Mouse (Mus musculus) adipocyte (in vitro differentiated cells): ENCODE measurements around the gene Lefty2.
"Not testable (repeated sequence)": the region's sequence is repeated elsewhere in the genome, so short reads cannot be mapped to it uniquely, and the experiment has no call there.

Source experiments
- DNase-seq: peaks from one replicate; pipeline ENCODE4 v3.0.0-alpha.2; 2016; ENCODE audit warnings: low spot score

Gene Lefty2

DNA sequence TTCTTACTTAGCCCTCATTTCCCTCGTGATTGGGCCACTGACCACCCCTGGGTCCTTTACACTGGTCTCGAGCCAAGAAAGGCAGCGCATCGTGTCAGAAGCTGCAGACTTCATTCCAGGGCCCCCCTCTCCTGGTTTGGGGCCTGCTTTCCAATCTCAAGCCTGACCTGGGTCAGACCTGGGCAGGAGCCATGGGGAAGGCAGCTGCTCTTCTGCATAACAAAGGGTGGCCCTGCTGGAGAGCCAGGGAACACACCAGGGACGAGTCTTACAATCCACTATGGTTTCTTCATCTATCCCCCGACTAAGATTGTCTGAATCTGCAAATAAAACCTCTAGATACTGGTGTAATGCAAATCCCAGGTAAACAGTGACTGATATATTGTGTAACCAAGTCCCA, 40.8 kb downstream of the Lefty2 start:
- DNase-seq: no peak

DNA sequence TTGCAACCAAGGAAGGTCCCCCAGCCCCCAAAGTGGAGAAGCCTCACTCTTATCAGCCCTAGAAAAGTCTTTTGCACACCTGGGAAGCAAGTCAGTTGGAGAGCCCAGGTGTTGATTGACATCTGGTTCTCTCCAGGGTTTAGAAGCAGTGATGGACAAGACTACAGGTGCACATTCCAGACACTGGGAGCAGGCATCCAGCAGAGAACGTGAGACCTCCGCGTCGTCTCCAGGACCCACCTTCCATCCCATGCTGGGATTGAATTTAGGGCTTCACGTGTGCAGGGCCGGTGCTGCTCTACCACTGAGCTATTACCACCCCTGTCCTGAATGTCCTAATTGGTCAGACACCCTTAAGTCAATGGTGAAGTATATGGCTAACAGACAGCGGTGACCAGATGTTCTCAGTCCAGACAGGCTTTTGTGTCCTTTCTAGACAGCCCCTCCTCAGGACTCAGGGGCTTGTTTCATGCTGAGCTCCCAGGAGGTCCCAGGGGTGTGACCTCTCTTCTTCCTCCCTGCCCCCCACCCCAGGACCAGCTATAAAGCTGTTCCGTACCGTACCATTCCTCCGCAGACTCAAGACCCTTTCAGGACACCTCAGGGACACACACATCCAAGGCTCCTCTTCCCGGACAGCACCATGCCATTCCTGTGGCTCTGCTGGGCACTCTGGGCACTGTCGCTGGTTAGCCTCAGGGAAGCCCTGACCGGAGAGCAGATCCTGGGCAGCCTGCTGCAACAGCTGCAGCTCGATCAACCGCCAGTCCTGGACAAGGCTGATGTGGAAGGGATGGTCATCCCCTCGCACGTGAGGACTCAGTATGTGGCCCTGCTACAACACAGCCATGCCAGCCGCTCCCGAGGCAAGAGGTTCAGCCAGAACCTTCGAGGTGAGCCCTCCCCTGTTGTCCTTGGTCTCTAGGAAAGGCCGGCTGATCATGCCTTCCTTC, 41.8 kb downstream of the Lefty2 start, which contains the start of gene Lefty1:
Lefty1 (plus strand) TSS at position 556 of the 953 bp plus-strand sequence.
- DNase-seq: no peak

- DNase-seq: not testable (repeated sequence)
Measured at GRCm38 (mm10) chr1:180936610-180937398, 43.9 kb downstream of the Lefty2 start.

GRCm38 (mm10) chr1:180937631-180938030, 44.7 kb downstream of the Lefty2 start:
- DNase-seq: not testable (repeated sequence)

GRCm38 (mm10) chr1:180938781-180939180, 45.9 kb downstream of the Lefty2 start:
- not testable (repeated sequence) for DNase-seq

DNA sequence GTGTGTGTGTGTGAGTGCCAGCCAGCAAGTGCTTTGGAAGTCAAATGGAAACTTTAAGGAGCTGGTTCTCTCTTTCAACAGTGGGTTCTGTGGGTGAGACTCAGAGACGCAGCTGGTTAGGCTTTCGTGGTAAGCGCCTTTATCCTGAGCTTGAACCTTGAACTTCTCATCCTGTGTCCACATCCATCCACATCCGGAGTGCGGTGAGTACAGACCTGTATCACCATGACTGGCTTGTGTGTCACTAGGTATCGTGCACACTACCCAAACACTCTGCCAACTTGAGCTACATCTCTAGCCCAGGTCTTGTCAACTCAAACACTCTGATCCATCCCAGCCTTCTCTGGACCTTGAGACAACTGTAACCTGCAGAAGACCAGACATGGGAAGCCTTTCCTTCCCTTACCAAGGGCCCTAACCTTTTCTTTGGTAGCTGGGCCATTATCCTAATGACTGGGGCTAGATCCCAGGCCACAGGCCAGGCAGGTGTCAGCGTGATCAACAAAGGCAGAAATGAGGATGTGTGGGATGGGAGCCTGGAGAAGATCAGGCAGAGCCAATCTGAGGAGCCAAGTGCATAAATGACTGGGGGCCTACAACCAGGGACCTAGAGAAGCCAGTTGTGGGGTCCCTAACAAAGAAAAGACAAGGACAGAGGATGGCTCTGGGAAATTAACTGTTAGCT, 48.0 kb downstream of the Lefty2 start:
- DNase-seq: no peak

GRCm38 (mm10) chr1:180941726-180942125, 48.8 kb downstream of the Lefty2 start:
- peak; percentile 40 for DNase-seq

- peak; percentile 79 for DNase-seq
Measured at GRCm38 (mm10) chr1:180942166-180943031, 49.5 kb downstream of the Lefty2 start, which contains the start of gene Tmem63a. Gene Tmem63a, plus strand, starts transcription at chr1:180942344.

DNA sequence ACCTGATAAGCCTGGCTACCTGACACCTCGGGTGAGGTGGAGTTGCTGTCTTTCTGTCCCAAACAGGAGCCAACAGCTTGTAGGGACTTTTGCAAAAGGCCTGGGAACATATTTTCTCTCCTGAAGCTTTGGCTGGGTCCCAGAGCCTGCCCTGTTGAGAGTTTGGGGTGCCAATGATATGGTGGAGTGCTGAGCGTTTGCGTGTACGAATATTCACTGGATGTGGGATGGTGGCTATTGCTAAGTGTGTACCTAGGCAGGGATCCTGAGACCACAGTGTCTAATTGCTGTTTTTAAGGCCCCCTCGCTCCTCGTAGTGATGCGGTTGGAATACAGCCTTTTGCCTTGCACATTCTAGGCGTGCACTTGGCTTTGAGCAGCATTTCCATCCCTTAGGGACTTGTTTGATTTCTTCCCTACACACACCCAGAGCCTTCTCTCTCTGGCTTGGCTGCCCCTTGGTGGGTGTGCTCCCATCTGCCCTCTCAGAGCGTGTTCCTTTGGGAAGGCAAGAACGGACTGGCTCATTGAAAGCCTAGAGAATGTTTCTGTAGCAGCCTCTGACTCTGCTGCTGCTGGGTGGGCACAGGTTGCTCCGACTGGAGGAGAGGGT, 50.2 kb downstream of the Lefty2 start:
- DNase-seq: peak; percentile 13

GRCm38 (mm10) chr1:180943896-180944295, 51.0 kb downstream of the Lefty2 start:
- DNase-seq: peak; percentile 13

GRCm38 (mm10) chr1:180944553-180944952, 51.6 kb downstream of the Lefty2 start:
- peak; percentile 60 for DNase-seq

DNA sequence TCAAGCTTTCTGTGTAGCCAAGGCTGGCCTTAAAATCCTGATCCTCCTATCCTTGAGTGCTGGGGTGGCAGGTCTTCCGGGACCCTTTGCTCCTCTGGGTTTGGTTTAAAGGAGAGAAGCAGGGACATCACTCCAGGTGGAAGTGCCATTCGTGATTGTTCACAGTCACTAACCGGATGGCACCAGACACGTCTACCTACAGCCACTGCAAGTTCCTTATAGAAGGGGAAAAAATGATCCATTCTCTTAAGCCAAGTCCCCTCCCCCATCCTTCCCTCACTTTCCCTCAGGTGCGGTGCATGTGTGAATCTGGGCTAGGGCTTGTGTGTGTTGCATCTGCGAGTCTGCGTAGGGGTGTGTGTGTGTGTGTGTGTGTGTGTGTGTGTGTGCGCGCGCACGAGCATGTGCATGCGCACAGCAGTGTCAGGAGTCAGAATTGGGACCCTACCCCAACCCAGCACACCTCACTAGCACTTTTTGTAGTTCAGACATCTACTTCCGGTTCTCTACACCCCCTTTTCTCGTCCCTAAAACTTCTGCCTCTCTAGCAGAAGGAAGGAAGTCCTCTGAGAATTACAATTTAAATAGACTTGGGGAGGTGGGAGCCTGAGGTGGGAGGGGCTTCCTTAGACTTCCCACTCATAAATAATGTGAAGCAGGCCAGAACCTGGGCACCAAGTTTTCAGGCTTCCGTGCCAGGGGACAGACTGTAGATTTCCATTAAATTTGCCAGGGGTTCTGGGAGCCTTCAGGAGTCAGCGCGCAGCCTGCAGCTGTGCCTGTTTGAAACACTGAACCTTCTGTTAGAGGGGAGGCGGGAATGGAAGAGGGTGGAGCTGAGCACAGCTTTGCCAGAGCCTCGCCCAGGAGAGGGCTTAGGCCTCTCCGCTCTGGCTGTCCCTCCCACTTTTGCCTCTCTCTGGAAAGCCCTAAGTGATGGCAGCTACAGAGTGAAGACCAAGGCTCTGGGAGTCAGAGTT, 52.4 kb downstream of the Lefty2 start:
- peak; percentile 51 for DNase-seq

DNA sequence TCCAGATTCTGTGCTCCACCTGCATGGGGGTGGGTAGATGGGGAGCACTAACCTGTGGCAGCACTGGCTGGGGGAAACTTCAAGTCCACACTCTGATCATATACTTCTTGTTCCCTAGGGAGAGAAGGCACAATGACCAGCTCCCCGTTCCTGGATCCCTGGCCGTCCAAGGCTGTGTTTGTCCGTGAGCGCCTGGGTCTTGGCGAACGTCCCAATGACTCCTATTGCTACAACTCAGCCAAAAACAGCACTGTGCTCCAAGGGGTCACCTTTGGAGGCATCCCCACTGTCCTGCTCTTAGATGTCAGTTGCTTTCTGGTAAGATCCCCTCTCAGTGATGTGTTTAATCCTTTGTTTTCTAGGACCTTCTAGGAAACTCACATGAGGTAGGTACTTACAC, 53.5 kb downstream of the Lefty2 start:
- no peak for DNase-seq
